Mouse (Mus musculus) limb, embryonic 11.5 days (tissue): Measurements from ENCODE around the gene Pkp4. TPM values are rescaled to one million over a fixed set of nuclear protein-coding genes. Genes with fewer than 3 reads are reported as not detected.

Source experiments
- ATAC-seq: fragments of 200-750 bp; cut with Nextera tagmentation; 2 replicates; pipeline ENCODE4 v1.8.0; 2017; ENCODE audit warnings: low read depth; ENCODE audit not compliant: insufficient number of reproducible peaks, low FRiP score, low TSS enrichment
- DNase-seq: peaks from one replicate; pipeline ENCODE4 v3.0.0-alpha.2; 2015; ENCODE audit warnings: low spot score
- H3K27ac ChIP-seq: fragments of 300-500 bp; sonication (generic); replicated peaks from 2 replicates; pipeline ENCODE4 v1.5.1; 2014; ENCODE audit warnings: low read depth, mild to moderate bottlenecking, low read length
- H3K27me3 ChIP-seq: fragments of 300-500 bp; sonication (generic); 2 replicates; pipeline ENCODE4 v1.6.1; 2014; ENCODE audit warnings: mild to moderate bottlenecking, low read length, mixed read lengths; ENCODE audit not compliant: control insufficient read depth, insufficient read depth
- H3K36me3 ChIP-seq: fragments of 300-500 bp; sonication (generic); 2 replicates; pipeline ENCODE4 v1.6.1; 2014; ENCODE audit warnings: mild to moderate bottlenecking, low read length, moderate library complexity, mixed read lengths; ENCODE audit not compliant: control insufficient read depth, insufficient read depth
- H3K4me1 ChIP-seq: fragments of 300-500 bp; sonication (generic); 2 replicates; pipeline ENCODE4 v1.6.1; 2014; ENCODE audit warnings: low read length, mixed read lengths; ENCODE audit not compliant: control insufficient read depth, insufficient read depth
- H3K4me2 ChIP-seq: fragments of 300-500 bp; sonication (generic); 2 replicates; pipeline ENCODE4 v1.6.1; 2014; ENCODE audit warnings: low read depth, mild to moderate bottlenecking, moderate library complexity; ENCODE audit not compliant: severe bottlenecking
- H3K4me3 ChIP-seq: fragments of 300-500 bp; sonication (generic); 2 replicates; pipeline ENCODE4 v1.5.1; 2014; ENCODE audit warnings: low read depth, low read length
- H3K9ac ChIP-seq: fragments of 300-500 bp; sonication (generic); 2 replicates; pipeline ENCODE4 v1.6.1; 2014; ENCODE audit warnings: mild to moderate bottlenecking, low read length
- H3K9me3 ChIP-seq: fragments of 300-500 bp; sonication (generic); 2 replicates; pipeline ENCODE4 v1.6.1; 2016; ENCODE audit warnings: low read length; ENCODE audit not compliant: control insufficient read depth
- WGBS: fragments of 180-500 bp; shearing (Covaris S2); extraction: QIAGEN DNeasy Blood & Tissue Kit; methylation state at CpG from one replicate; pipeline ENCODE4 v1.1.7; 2014; 5-methylcytosine and 5-hydroxymethylcytosine counted together
- polyA plus RNA-seq: library from polyadenylated mRNA; unstranded; fragments of >200 nt; fragmentation: Nextera tagmentation; extraction: Ambion mirVana; gene quantifications from 2 replicates; pipeline ENCODE4 v1.2.1, GENCODE M21; 2014

The Pkp4 gene
- polyA plus RNA-seq, 1 experiment from 2014 or later: 18.8 TPM

DNA sequence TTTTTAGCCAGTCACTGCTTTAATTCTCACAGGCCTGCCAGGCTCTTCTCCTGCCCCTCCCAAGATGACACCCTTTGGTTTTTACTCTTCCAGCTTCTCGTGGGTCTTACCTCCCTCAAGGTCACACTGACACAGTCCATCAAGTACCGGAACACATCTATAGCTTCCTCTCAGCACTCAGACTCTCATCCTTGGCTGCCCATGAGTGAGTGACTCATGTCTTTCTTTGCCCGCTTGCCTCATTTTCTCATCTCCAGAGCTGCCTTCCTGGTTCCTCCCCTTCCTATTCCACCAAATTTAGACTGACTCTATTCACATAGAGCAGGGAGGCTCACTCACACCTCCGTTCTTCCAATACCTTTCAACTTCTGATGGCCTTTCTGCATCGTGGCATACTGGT, 42.3 kb downstream of the Pkp4 start:
- 72% methylated on average over 5 of the region's 5 CpGs for WGBS

DNA sequence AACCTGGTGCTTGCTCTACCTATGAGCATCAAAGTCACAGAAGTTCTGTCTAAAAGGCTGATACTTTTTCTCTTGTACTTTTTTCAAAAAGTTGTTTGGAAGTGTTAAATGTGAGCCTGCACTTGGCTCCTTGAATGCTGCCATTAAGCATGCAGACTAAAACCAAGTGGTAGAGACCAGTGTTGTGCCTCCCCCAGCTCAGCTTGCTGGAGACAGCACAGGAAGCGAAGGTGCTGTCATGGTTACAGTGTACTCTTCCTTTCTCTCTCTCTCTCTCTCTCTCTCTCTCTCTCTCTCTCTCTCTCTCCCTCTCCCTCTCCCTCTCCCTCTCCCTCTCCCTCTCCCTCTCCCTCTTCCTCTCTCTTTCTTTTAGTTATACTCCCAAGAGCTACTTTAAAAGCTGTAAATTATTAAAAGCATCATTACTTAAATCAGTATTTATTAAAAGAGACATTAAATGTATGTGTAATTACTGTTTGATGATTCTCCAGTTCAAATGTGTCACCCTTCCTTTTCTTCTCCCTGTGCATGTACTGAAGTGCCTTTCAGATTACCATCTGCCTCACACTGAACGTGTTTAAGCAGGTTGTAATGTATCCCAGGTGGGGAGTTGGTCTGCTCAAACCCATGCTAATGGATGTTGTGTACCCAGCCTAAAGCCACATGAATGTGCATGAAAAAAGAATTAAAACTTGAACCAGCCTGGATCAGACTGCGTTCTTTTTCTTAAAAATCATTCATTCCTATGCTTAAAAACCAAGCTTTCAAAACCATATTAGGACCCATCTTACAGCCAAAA, 43.2 kb downstream of the Pkp4 start:
- no peaks in the 10 kb centered on the region for H3K27me3 ChIP-seq
- no peak overlapping the region for H3K27ac ChIP-seq
- no peaks in the 10 kb centered on the region for H3K4me1 ChIP-seq
- H3K9me3 ChIP-seq: no peaks in the 10 kb centered on the region
- H3K36me3 ChIP-seq: no peaks in the 10 kb centered on the region
- no peak overlapping the region for H3K4me3 ChIP-seq
- no peak overlapping the region for H3K4me2 ChIP-seq
- DNase-seq (no peak), ATAC-seq (no peak)
- no peak overlapping the region for H3K9ac ChIP-seq
- WGBS: 55% methylated on average over 3 of the region's 3 CpGs

More for the DNA sequence above, 42.3 kb downstream of the Pkp4 start:
- no peak for ATAC-seq
- DNase-seq: no peak
- no peak overlapping the region for H3K4me2 ChIP-seq
- no peaks in the 10 kb centered on the region for H3K4me1 ChIP-seq
- no peaks in the 10 kb centered on the region for H3K9me3 ChIP-seq
- H3K27ac ChIP-seq: no peak overlapping the region
- H3K4me3 ChIP-seq: no peak overlapping the region
- no peaks in the 10 kb centered on the region for H3K36me3 ChIP-seq
- no peak overlapping the region for H3K9ac ChIP-seq
- H3K27me3 ChIP-seq: no peaks in the 10 kb centered on the region

DNA sequence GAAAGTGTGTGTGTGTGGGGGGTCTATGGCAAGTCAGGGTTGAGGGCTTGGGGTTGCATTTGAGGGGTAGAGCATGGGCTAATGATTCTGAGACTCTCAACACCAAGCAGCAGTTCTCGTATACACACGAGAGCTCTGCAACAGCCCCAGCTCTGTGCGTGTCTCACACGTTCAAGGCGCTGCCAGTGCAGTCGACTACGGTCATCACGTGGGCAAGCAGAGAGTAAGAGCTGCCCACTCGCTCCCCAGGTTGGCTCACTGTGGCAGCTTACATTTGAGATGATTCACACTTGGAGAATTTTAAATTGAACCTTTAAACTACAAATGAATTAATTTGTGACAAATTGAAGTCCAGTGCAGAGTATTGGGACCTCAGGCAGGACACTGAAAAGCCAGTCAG, 44.4 kb downstream of the Pkp4 start:
- Histone ChIP-seq H3K4me3 (no peak overlapping the region), H3K36me3 (no peaks in the 10 kb centered on the region), H3K4me1 (no peaks in the 10 kb centered on the region), H3K4me2 (no peak overlapping the region), H3K27me3 (no peaks in the 10 kb centered on the region), H3K9me3 (no peaks in the 10 kb centered on the region), H3K27ac (no peak overlapping the region), H3K9ac (no peak overlapping the region)
- no peak for ATAC-seq
- no peak for DNase-seq
- 94% methylated on average over 9 of the region's 9 CpGs for WGBS

DNA sequence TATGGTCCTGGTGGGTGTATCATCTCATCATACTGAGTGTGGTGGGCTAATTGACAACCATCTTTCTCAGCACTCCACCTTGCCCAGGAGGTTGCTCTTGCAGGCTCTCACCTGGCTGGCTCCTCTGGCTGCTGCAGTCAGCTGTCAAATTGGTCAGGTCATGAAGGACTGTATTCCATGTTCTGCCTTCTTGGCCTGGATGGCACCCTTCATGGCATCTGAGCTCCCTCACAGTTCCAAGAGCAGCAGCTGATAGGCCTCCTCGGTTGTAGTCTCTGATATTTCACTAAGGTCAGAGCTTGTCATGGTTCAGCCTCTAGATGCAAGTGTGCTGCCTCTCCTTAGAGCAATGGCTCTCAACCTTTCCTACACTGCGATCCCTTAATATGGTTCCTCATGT, 45.5 kb downstream of the Pkp4 start:
- ATAC-seq: no peak
- Histone ChIP-seq H3K9ac (no peak overlapping the region), H3K27ac (no peak overlapping the region), H3K4me2 (no peak overlapping the region), H3K9me3 (no peaks in the 10 kb centered on the region), H3K4me3 (no peak overlapping the region), H3K36me3 (no peaks in the 10 kb centered on the region), H3K4me1 (no peaks in the 10 kb centered on the region), H3K27me3 (no peaks in the 10 kb centered on the region)
- DNase-seq: no peak
- WGBS: 88% methylated on average over 2 of the region's 2 CpGs

DNA sequence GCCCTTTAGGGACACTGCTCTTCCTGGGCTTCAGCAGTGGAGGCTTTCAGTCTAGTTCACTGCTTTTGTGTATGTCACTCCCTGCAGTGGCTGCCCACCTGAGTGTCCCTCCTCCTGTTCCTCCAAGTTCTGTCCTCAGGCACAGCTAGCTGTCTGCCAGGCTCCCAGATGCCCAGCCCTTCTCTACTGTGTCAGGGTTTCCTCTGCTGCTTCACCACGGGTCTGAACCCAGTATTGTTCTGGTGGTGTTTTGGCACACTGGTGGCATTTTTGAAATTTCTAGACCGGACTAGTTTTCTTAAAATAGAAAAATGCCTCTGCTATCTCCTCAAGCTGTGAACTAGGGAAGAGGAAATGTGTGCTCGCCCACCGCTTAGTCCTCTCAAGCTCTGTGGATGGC, 46.6 kb downstream of the Pkp4 start:
- H3K27me3 ChIP-seq: no peaks in the 10 kb centered on the region
- ATAC-seq (no peak), DNase-seq (no peak)
- no peak overlapping the region for H3K27ac ChIP-seq
- H3K36me3 ChIP-seq: no peaks in the 10 kb centered on the region
- H3K4me2 ChIP-seq: no peak overlapping the region
- H3K9me3 ChIP-seq: no peaks in the 10 kb centered on the region
- H3K4me1 ChIP-seq: no peaks in the 10 kb centered on the region
- 88% methylated on average over 4 of the region's 4 CpGs for WGBS
- no peak overlapping the region for H3K4me3 ChIP-seq
- H3K9ac ChIP-seq: no peak overlapping the region

DNA sequence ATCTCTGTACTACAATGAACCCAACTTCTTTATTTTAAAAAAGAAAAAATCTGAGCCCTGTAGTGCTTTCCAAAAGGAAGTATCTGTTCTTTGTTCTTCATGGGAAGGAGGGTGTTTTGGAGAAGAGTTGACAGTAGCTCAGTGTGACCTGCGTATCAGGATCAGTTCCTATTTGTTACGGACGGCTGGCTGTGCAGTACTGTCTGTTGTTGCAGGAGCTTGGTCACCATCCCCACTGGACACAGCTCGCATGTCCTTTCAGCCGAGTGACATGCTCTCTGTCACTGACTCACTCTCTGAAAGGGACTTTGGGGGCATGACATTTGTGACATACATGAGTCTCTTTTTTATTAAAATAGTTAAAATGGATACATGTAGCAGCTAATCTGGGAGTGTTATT, 47.1 kb downstream of the Pkp4 start:
- ATAC-seq (no peak), DNase-seq (no peak)
- no peaks in the 10 kb centered on the region for H3K4me1 ChIP-seq
- H3K9ac ChIP-seq: no peak overlapping the region
- H3K36me3 ChIP-seq: no peaks in the 10 kb centered on the region
- no peaks in the 10 kb centered on the region for H3K27me3 ChIP-seq
- H3K4me3 ChIP-seq: no peak overlapping the region
- H3K4me2 ChIP-seq: no peak overlapping the region
- WGBS: 81% methylated on average over 5 of the region's 5 CpGs
- H3K9me3 ChIP-seq: no peaks in the 10 kb centered on the region
- H3K27ac ChIP-seq: no peak overlapping the region

DNA sequence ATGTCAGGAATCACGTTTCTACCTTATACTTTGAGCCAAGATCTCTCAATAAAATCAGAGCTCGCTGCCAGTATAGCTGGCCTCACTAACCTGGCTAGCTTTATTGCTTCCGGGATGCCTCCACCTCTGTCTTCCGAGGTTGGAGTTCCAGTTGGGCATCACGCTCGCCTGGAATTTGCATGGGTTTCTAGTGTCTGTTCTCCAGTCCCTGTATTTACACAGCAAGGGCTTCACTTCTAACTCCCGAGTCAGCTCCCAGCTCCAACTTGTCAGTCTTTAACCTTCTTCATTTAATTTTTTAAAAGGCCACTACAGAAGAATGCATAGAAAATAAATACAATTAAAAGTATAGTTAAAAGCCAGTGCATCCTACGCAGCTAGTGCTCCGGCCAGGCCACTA, 47.6 kb downstream of the Pkp4 start:
- no peak for DNase-seq
- WGBS: 73% methylated on average over 9 of the region's 9 CpGs
- ATAC-seq: no peak
- Histone ChIP-seq H3K9me3 (no peaks in the 10 kb centered on the region), H3K4me1 (no peaks in the 10 kb centered on the region), H3K4me2 (no peak overlapping the region), H3K36me3 (no peaks in the 10 kb centered on the region), H3K4me3 (no peak overlapping the region), H3K9ac (no peak overlapping the region), H3K27me3 (no peaks in the 10 kb centered on the region), H3K27ac (no peak overlapping the region)

DNA sequence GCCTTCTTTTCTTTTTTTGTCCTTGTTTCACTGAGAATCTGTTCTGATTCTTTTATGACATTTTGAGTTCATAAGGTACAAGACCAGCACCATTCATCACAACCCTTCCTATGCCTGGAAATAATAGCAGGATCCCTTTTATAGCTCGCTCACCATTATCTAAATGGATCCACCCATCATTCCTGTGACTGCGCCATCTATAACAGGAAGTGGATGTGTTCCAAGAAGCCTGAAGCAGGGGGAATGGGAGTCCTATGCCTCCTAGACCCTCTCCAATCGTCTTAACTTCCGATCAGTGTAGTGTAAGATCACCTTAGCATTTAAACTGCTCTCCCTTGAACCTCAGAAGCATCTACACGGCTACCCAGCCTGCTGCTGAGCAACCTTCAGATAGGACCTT, 50.4 kb downstream of the Pkp4 start:
- H3K4me1 ChIP-seq: no peaks in the 10 kb centered on the region
- no peak overlapping the region for H3K27ac ChIP-seq
- 93% methylated on average over 5 of the region's 5 CpGs for WGBS
- H3K27me3 ChIP-seq: no peaks in the 10 kb centered on the region
- no peak overlapping the region for H3K4me3 ChIP-seq
- DNase-seq (no peak), ATAC-seq (no peak)
- no peaks in the 10 kb centered on the region for H3K9me3 ChIP-seq
- no peaks in the 10 kb centered on the region for H3K36me3 ChIP-seq
- no peak overlapping the region for H3K9ac ChIP-seq
- no peak overlapping the region for H3K4me2 ChIP-seq

DNA sequence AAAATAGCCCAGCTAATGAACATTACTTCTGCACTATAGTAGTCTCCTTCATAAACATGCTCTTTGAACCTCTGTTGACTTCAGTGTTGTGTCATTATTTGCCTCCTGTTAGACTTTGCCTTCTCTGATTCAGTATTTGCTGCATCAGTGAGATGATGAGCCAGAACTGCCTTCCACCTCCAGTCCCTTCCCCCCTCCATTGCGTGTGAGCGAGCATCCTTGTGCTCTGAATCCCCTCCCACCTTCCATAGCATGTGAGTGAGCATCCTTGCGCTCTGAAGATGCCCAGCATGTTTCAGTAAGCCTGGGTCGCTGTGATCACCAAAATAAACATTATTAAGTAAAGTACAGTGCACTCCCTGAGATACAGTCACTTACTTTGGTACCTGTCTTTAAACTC, 51.8 kb downstream of the Pkp4 start:
- H3K9me3 ChIP-seq: no peaks in the 10 kb centered on the region
- H3K4me2 ChIP-seq: no peak overlapping the region
- ATAC-seq: no peak
- no peaks in the 10 kb centered on the region for H3K27me3 ChIP-seq
- H3K4me1 ChIP-seq: no peaks in the 10 kb centered on the region
- no peak for DNase-seq
- H3K4me3 ChIP-seq: no peak overlapping the region
- 90% methylated on average over 4 of the region's 4 CpGs for WGBS
- H3K9ac ChIP-seq: no peak overlapping the region
- H3K36me3 ChIP-seq: no peaks in the 10 kb centered on the region
- H3K27ac ChIP-seq: no peak overlapping the region
